Mouse (Mus musculus) G1E (cell line): ENCODE data around the gene Dock8.

Source experiments
- CTCF ChIP-seq: IDR thresholded peaks from 2 replicates; pipeline ENCODE4 v1.5.1; 2012; ENCODE audit warnings: low read depth, low read length, inconsistent platforms, mixed read lengths
- GATA1 ChIP-seq: IDR thresholded peaks from 2 replicates; pipeline ENCODE4 v1.6.1; 2012; ENCODE audit warnings: borderline replicate concordance, low read length, inconsistent platforms, mixed read lengths
- GATA2 ChIP-seq: IDR thresholded peaks from 2 replicates; pipeline ENCODE4 v1.6.1; 2012; ENCODE audit warnings: low read depth, low read length, inconsistent platforms, borderline replicate concordance
- POLR2AphosphoS5 ChIP-seq: IDR thresholded peaks from 2 replicates; pipeline ENCODE4 v1.6.1; 2012; ENCODE audit warnings: low read depth, low read length, inconsistent platforms; ENCODE audit not compliant: insufficient replicate concordance
- TAL1 ChIP-seq: conservative IDR thresholded peaks from 2 replicates; pipeline ENCODE4 v1.6.1; 2012; ENCODE audit warnings: low read depth, low read length, inconsistent platforms, mixed read lengths

GRCm38 (mm10) chr19:25236596-25237491 is 237.5 kb downstream of the Dock8 start, which contains the start of gene Kank1:
- TF ChIP-seq GATA1: no peak
- TF ChIP-seq CTCF: no peak
- TF ChIP-seq TAL1: no peak
- no peak for TF ChIP-seq POLR2AphosphoS5
- TF ChIP-seq GATA2: no peak
